Mouse (Mus musculus) liver, embryonic 14.5 days (tissue): ENCODE data around the gene Hspbap1. TPM values are rescaled to one million over a fixed set of nuclear protein-coding genes. Genes with fewer than 3 reads are reported as not detected.

Experiments
- ATAC-seq: fragments of 200-750 bp; cut with Nextera tagmentation; 2 replicates; pipeline ENCODE4 v1.8.0; 2017; ENCODE audit warnings: moderate number of reproducible peaks, mild to moderate bottlenecking, moderate library complexity; ENCODE audit not compliant: insufficient read depth
- DNase-seq, 3 experiments: peaks; one replicate each; pipeline ENCODE4 v3.0.0-alpha.2; 2012 to 2013; ENCODE audit warnings: low read depth in 3 of 3, low spot score in 3 of 3
- H3K27ac ChIP-seq: fragments of 300-500 bp; sonication (generic); 2 replicates; pipeline ENCODE4 v1.5.1; 2014; ENCODE audit warnings: moderate library complexity, mild to moderate bottlenecking, control low read depth, inconsistent platforms
- H3K27me3 ChIP-seq: fragments of 300-500 bp; sonication (generic); 2 replicates; pipeline ENCODE4 v1.6.1; 2014; ENCODE audit warnings: mild to moderate bottlenecking, low read length, moderate library complexity; ENCODE audit not compliant: control insufficient read depth, insufficient read depth
- H3K36me3 ChIP-seq: fragments of 300-500 bp; sonication (generic); replicated peaks from 2 replicates; pipeline ENCODE4 v1.6.1; 2014; ENCODE audit warnings: low read depth; ENCODE audit not compliant: control insufficient read depth, insufficient read depth
- H3K4me1 ChIP-seq, 2 experiments: fragments of 200-500 bp in 1 of 2; fragments of 300-500 bp in 1 of 2; sonication (generic) in 1 of 2; replicated peaks; 2 replicates each; pipeline ENCODE4 v1.6.1; 2012 to 2014; ENCODE audit warnings: antibody characterized with exemption in 1 of 2, inconsistent platforms in 1 of 2, low read length in 1 of 2; ENCODE audit not compliant: control insufficient read depth in 2 of 2, insufficient read depth in 2 of 2
- H3K4me2 ChIP-seq: fragments of 300-500 bp; sonication (generic); 2 replicates; pipeline ENCODE4 v1.6.1; 2014; ENCODE audit warnings: low read depth, mild to moderate bottlenecking, control low read depth, moderate library complexity
- H3K4me3 ChIP-seq, 2 experiments: fragments of 200-500 bp in 1 of 2; fragments of 300-500 bp in 1 of 2; sonication (generic) in 1 of 2; 2 replicates each; pipeline ENCODE4 v1.5.1; 2012 to 2014; ENCODE audit warnings: low read depth in 2 of 2, low read length in 2 of 2, mild to moderate bottlenecking in 2 of 2, control low read depth in 1 of 2, inconsistent platforms in 1 of 2, moderate library complexity in 1 of 2; ENCODE audit not compliant: insufficient read depth in 1 of 2
- H3K9ac ChIP-seq: fragments of 300-500 bp; sonication (generic); replicated peaks from 2 replicates; pipeline ENCODE4 v1.6.1; 2014; ENCODE audit warnings: mild to moderate bottlenecking, control low read depth, moderate library complexity
- H3K9me3 ChIP-seq: fragments of 300-500 bp; sonication (generic); 2 replicates; pipeline ENCODE4 v1.6.1; 2016; ENCODE audit warnings: low read length, mixed read lengths; ENCODE audit not compliant: control insufficient read depth
- CTCF ChIP-seq: IDR thresholded peaks from 2 replicates; pipeline ENCODE4 v1.5.1; 2016; ENCODE audit warnings: antibody characterized with exemption, low read depth, control low read depth
- EP300 ChIP-seq: IDR thresholded peaks from 2 replicates; pipeline ENCODE4 v1.6.1; 2016; ENCODE audit warnings: antibody characterized with exemption, low read depth
- WGBS: fragments of 180-500 bp; shearing (Covaris S2); extraction: QIAGEN DNeasy Blood & Tissue Kit; methylation state at CpG from one replicate; pipeline ENCODE4 v1.1.7; 2014; ENCODE audit not compliant: insufficient replicate concordance; 5-methylcytosine and 5-hydroxymethylcytosine counted together
- polyA plus RNA-seq, 2 experiments: library from polyadenylated mRNA; depleted of rRNA in 1 of 2; stranded (reverse) in 1 of 2; unstranded in 1 of 2; fragments of >200 nt; fragmentation: Nextera tagmentation in 1 of 2; extraction: Ambion mirVana in 1 of 2; gene quantifications; 2 replicates each; pipeline versions ENCODE4 v1.2.1 to v1.2.3; 2012 to 2014

The Hspbap1 gene
- polyA plus RNA-seq, 2 experiments = 12.8 to 15.3 TPM

GRCm38 (mm10) chr16:35782451-35783206 is 12.5 kb downstream of the Hspbap1 start:
- Histone ChIP-seq H3K4me2 (no peak overlapping the region), H3K9ac (no peak overlapping the region), H3K9me3 (no peaks in the 10 kb centered on the region), H3K36me3 (peaks cover 2% of the 10 kb centered on the region), H3K27ac (no peak overlapping the region), H3K4me1 (peaks cover 2 to 4% of the 10 kb centered on the region in 2 experiments; a peak in 2 of 4 replicates), H3K27me3 (no peaks in the 10 kb centered on the region), H3K4me3 (no peak overlapping the region)
- 85% methylated on average over 13 of the region's 13 CpGs for WGBS
- no peak for ATAC-seq
- TF ChIP-seq CTCF (no peak), EP300 (no peak)
- DNase-seq = no peak

DNA sequence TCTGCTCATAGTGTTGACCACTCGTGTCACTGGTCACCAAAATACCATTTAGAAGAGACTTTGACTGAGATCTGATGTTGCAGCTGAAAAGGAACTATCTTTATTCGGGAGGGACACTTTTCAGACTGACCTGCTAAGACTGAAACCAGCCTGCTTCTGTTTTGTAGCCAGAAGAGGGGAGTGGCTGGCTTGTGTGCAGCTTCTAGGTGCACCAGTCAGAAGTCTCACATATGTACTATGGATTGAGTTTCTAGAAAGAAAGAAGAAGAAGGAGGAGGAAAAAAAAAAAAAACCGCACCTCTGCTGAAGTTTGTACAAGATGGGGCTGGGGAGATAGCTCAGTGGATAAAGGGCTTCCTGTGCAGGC is 13.0 kb downstream of the Hspbap1 start:
- ATAC-seq (no peak), DNase-seq (no peak)
- 62% methylated on average over 3 of the region's 3 CpGs for WGBS

GRCm38 (mm10) chr16:35784134-35784725 is 14.1 kb downstream of the Hspbap1 start:
- Histone ChIP-seq H3K9me3 (no peaks in the 10 kb centered on the region), H3K9ac (no peak overlapping the region), H3K27me3 (no peaks in the 10 kb centered on the region), H3K4me3 (no peak overlapping the region), H3K36me3 (peaks cover 11% of the 10 kb centered on the region), H3K27ac (no peak overlapping the region), H3K4me2 (no peak overlapping the region), H3K4me1 (peaks cover 2 to 4% of the 10 kb centered on the region in 2 experiments; a peak in 2 of 4 replicates)
- TF ChIP-seq EP300 = no peak
- no peak for TF ChIP-seq CTCF
- 49% methylated on average over 7 of the region's 7 CpGs for WGBS
- ATAC-seq = no peak
- no peak for DNase-seq

More for the DNA sequence above, 13.0 kb downstream of the Hspbap1 start:
- Histone ChIP-seq H3K4me2 (no peak overlapping the region), H3K27me3 (no peaks in the 10 kb centered on the region), H3K9me3 (no peaks in the 10 kb centered on the region), H3K4me1 (peaks cover 2 to 4% of the 10 kb centered on the region in 2 experiments; a peak in 2 of 4 replicates), H3K9ac (no peak overlapping the region), H3K4me3 (no peak overlapping the region), H3K36me3 (peaks cover 5% of the 10 kb centered on the region), H3K27ac (no peak overlapping the region)
- TF ChIP-seq CTCF = no peak
- TF ChIP-seq EP300 = no peak

- WGBS = 80% methylated on average over 6 of the region's 6 CpGs
- Histone ChIP-seq H3K4me3 (no peak overlapping the region), H3K27me3 (no peaks in the 10 kb centered on the region), H3K9ac (no peak overlapping the region), H3K36me3 (peaks cover 12% of the 10 kb centered on the region), H3K27ac (no peak overlapping the region), H3K4me1 (peaks cover 4 to 5% of the 10 kb centered on the region in 2 experiments; a peak in 2 of 4 replicates), H3K9me3 (no peaks in the 10 kb centered on the region), H3K4me2 (no peak overlapping the region)
- ATAC-seq (no peak), DNase-seq (no peak)
- TF ChIP-seq EP300 = no peak
- TF ChIP-seq CTCF = no peak
These were observed 17.0 kb downstream of the Hspbap1 start for GRCm38 (mm10) chr16:35787163-35787562.

DNA sequence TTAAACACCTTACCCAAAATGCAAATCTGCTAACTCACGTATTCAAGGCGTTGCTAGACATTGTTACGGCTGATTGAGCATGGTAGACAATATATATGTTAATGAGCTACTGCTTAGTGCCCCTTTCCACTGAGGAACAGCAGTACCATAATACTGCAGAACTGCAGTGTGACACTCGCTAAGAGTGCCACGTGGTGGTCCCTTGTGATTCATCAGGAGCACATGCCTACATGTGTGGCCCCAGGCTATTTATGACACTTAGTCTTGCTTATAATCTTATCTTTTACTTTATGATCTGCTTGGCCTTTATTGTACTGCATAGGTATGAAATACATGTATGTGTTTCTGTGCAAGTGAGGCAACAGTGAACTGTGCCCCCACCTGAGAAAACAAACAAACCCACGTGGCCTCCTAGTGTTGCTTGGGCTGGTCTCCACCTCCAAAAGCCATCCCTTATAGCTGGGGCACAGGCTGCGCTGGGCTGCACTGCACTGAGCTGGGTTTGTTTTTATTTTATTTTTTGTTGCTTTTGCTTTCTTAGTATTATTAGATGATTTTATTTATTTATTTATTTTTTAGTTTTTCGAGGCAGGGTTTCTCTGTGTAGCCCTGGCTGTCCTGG is 17.5 kb downstream of the Hspbap1 start:
- Histone ChIP-seq H3K27me3 (no peaks in the 10 kb centered on the region), H3K4me1 (peaks cover 4 to 5% of the 10 kb centered on the region in 2 experiments; a peak in 2 of 4 replicates), H3K9ac (no peak overlapping the region), H3K36me3 (peaks cover 12% of the 10 kb centered on the region), H3K27ac (no peak overlapping the region), H3K9me3 (no peaks in the 10 kb centered on the region), H3K4me3 (no peak overlapping the region), H3K4me2 (no peak overlapping the region)
- TF ChIP-seq EP300 (no peak), CTCF (no peak)
- DNase-seq (no peak), ATAC-seq (no peak)
- 85% methylated on average over 8 of the region's 8 CpGs for WGBS
